Mouse (Mus musculus): ENCODE measurements around the gene Ddx58.

DNA sequence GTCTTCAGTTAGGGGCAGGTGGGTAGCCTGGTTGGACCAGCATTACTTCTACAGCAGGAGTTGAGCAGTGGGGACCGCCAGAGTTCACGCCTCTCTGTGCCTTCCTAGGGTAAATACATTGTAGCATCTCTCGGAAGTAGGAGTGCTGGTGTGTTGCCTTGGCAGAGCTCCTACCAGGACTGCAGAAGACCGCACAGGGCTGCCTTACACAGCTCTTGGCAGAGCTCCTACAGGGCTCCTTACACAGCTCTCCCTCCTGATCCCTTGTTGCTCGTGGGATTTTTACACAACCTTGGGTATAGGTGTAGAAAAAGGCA lies 81.4 kb downstream of the Ddx58 start:
- TF ChIP-seq CTCF (IDR thresholded peaks at IDR 0.05; ENCODE audit: extremely low read depth, insufficient read length, insufficient replicate concordance, low read depth, low read length) (no peak), POLR2A (IDR thresholded peaks at IDR 0.05; ENCODE audit: low read depth, low read length) (no peak)

All from small intestine, adult 2 months (tissue).